In genomic region chr17:34187261-34187916, GRCm38 (mm10) we compare ENCODE assay signal across 8 mouse cellular contexts. TPM values are rescaled to one million over a fixed set of nuclear protein-coding genes. Genes with fewer than 3 reads are reported as not detected.
A peak's percentile ranks its signal among the peaks of the same experiment; 100 is the strongest.
DNase-seq lines count a peak whose midpoint lies in the region; ATAC-seq and TF ChIP-seq lines count a peak whose summit lies in the region.

Tap1 (plus strand) TSS chr17:34187553.
Psmb9 (minus strand) TSS chr17:34187764.

- peak within 1 kb of the TSS; percentile 66 to 88 for H3K4me3 ChIP-seq in ES-E14 (ENCODE audit: insufficient read depth in 1 of 2, low read depth in 1 of 2, low read length in 2 of 2, poor library complexity in 1 of 2, severe bottlenecking in 1 of 2)
- peak within 1 kb of the TSS; percentile 49 for H3K4me3 ChIP-seq in forebrain, embryonic 15.5 days
- H3K4me3 ChIP-seq in lung, adult 2 months (replicated peaks; ENCODE audit: extremely low read depth, low read depth, low read length), result peak within 1 kb of the TSS; percentile 85

- peak; percentile 73; the same call in 1 of the 2 replicates for TF ChIP-seq POLR2A in lung, adult 2 months (IDR thresholded peaks at IDR 0.05; ENCODE audit: borderline replicate concordance, extremely low read depth, low read depth, low read length)

- peak; percentile 96 for ATAC-seq in forebrain, embryonic 15.5 days (replicated peaks)
- ATAC-seq in neutrophil, adult 5-6 weeks (ENCODE audit: extremely low read depth, insufficient number of reproducible peaks, low FRiP score, poor library complexity, severe bottlenecking), result peak; percentile 81

- peak; percentile 96 for DNase-seq in ES-E14 (ENCODE audit: low read depth, low spot score)
- DNase-seq in cerebellum, adult 11-12 months, result peak; percentile 79
- DNase-seq in heart, postnatal 25 days (ENCODE audit: low spot score), result peak; percentile 93
- peak; percentile 93 to 98 for DNase-seq in layer of hippocampus, adult 18-20 months (ENCODE audit: low spot score in 2 of 2)
- DNase-seq in lung, adult 2 months, result peak; percentile 99
- DNase-seq in thymus, adult 18-20 months, result peak; percentile 97 to 98

- H3K36me3 ChIP-seq in ES-E14 (ENCODE audit: control insufficient read depth, insufficient read depth, low read length, poor library complexity, severe bottlenecking), result no peaks in the 10 kb centered on the region
- no peaks in the 10 kb centered on the region for H3K36me3 ChIP-seq in forebrain, embryonic 15.5 days

- H3K9ac ChIP-seq in ES-E14 (ENCODE audit: insufficient read depth, low read depth, low read length, poor library complexity, severe bottlenecking), result peak within 1 kb of the TSS; percentile 54
- H3K9ac ChIP-seq in forebrain, embryonic 15.5 days (replicated peaks), result peak within 1 kb of the TSS; percentile 47

- H3K27ac ChIP-seq in ES-E14 (ENCODE audit: insufficient read depth, low read depth, low read length, poor library complexity, severe bottlenecking), result no peak within 1 kb of the TSS
- H3K27ac ChIP-seq in forebrain, embryonic 15.5 days (replicated peaks), result no peak within 1 kb of the TSS

- intact Hi-C loops in heart, postnatal 25 days (cut with DNase I), result no loop called here

- peak within 1 kb of the TSS; percentile 90 for H3K4me2 ChIP-seq in forebrain, embryonic 15.5 days (replicated peaks)

- peaks cover 0 to 3% of the 10 kb centered on the region in 2 experiments; a peak in 1 of 4 replicates for H3K4me1 ChIP-seq in ES-E14 (ENCODE audit: control insufficient read depth in 2 of 2, insufficient read depth in 2 of 2, low read length in 2 of 2, poor library complexity in 1 of 2)
- H3K4me1 ChIP-seq in forebrain, embryonic 15.5 days, result peaks cover 16% of the 10 kb centered on the region
- H3K4me1 ChIP-seq in lung, adult 2 months (ENCODE audit: control insufficient read depth, insufficient read depth, low read length), result peaks cover 11% of the 10 kb centered on the region

- peaks cover 35% of the 10 kb centered on the region for H3K27me3 ChIP-seq in forebrain, embryonic 15.5 days

- TF ChIP-seq CTCF in lung, adult 2 months (IDR thresholded peaks at IDR 0.05; ENCODE audit: insufficient read depth, low read length), result no peak

- H3K9me3 ChIP-seq in ES-E14 (ENCODE audit: control insufficient read depth, insufficient read depth, low read depth, low read length), result no peaks in the 10 kb centered on the region
- no peaks in the 10 kb centered on the region for H3K9me3 ChIP-seq in forebrain, embryonic 15.5 days

- under 1% methylated on average over 46 of the region's 46 CpGs for WGBS in forebrain, embryonic 15.5 days
- under 1% methylated on average over 46 of the region's 46 CpGs for WGBS in lung, adult 2 months

- in situ Hi-C loops in ES-E14 (cut with MboI; ENCODE audit: low sequenced_read_pairs in 2 of 2, unreplicated experiment in 2 of 2), result no loop called here

TF ChIP-seq in ES-E14, 5 proteins besides CTCF, POLR2A, EP300 and RAD21:
- TF ChIP-seq MAFK (IDR thresholded peaks at IDR 0.05; ENCODE audit: insufficient read depth, low read depth, low read length) (no peak), CHD2 (IDR thresholded peaks at IDR 0.05; ENCODE audit: low read depth, low read length) (peak; percentile 86), ZNF384 (IDR thresholded peaks at IDR 0.05; ENCODE audit: low read depth, low read length) (no peak), ZC3H11A (IDR thresholded peaks at IDR 0.05; ENCODE audit: borderline replicate concordance, low read depth, low read length) (no peak)
TF ChIP-seq in ES-E14: peak in this region for 1.

RNA-seq across cellular contexts. Expression of gene Tap1, which starts in this region (rescaled TPM):
- total RNA-seq in ES-E14 (2012; rRNA removed), result 13.9 and 23.1 TPM in 2 replicates
- 1.5 and 1.6 TPM in 2 replicates for polyA plus RNA-seq in forebrain, embryonic 15.5 days (2015; fragmentation: Nextera tagmentation; extraction: Ambion mirVana)
- total RNA-seq in heart, postnatal 25 days (2021), result 1 to 10 TPM; 3.9 to 5.5 TPM
- 1 to 10 TPM; 3.6 to 3.9 TPM for total RNA-seq in layer of hippocampus, adult 18-20 months (2021)
- 45.1 and 46.3 TPM in 2 replicates for polyA plus RNA-seq in lung, adult 2 months (2012; rRNA removed)
- total RNA-seq in neutrophil, adult 5-6 weeks (2017), result 221 and 235 TPM in 2 replicates

RNA-seq across cellular contexts. Expression of gene Psmb9, which starts in this region (rescaled TPM):
- 3.8 and 4.1 TPM in 2 replicates for total RNA-seq in ES-E14 (2012; rRNA removed)
- 0.73 and 1.1 TPM in 2 replicates for polyA plus RNA-seq in forebrain, embryonic 15.5 days (2015; fragmentation: Nextera tagmentation; extraction: Ambion mirVana)
- total RNA-seq in heart, postnatal 25 days (2021), result 1 to 10 TPM; 5.4 to 8.5 TPM
- 1 to 10 TPM; 2.1 to 3.7 TPM for total RNA-seq in layer of hippocampus, adult 18-20 months (2021)
- polyA plus RNA-seq in lung, adult 2 months (2012; rRNA removed), result 83.8 and 99.1 TPM in 2 replicates
- 132 and 176 TPM in 2 replicates for total RNA-seq in neutrophil, adult 5-6 weeks (2017)

Comparison
In these comparisons a context has a peak if more than half of its experiments do, and no peak if none do; other contexts are left out.
1. RNA of gene Psmb9 (total RNA-seq): 132 to 176 TPM in neutrophil, adult 5-6 weeks; 5.4 to 8.5 TPM in heart, postnatal 25 days, 3.8 to 4.1 TPM in ES-E14 and 2.1 to 3.7 TPM in layer of hippocampus, adult 18-20 months; every median in the first group is over 10 times any median in the second.
2. RNA of gene Tap1 (polyA plus RNA-seq): 45.1 to 46.3 TPM in lung, adult 2 months; 1.5 to 1.6 TPM in forebrain, embryonic 15.5 days; every median in the first group is over 10 times any median in the second.
3. RNA of gene Psmb9 (polyA plus RNA-seq): 83.8 to 99.1 TPM in lung, adult 2 months; 0.73 to 1.1 TPM in forebrain, embryonic 15.5 days; every median in the first group is over 10 times any median in the second.
4. Peak in every context shown above with its lines, with median percentiles within 50 percentile points of each other: DNase-seq and H3K4me3 ChIP-seq.